Mouse (Mus musculus) testis, postnatal 14 days (tissue): ENCODE results near the gene Olfr450.

Experiments
- DNase-seq: peaks from one replicate; pipeline ENCODE4 v3.0.0; 2021; ENCODE audit warnings: low spot score

Gene Olfr450

GRCm38 (mm10) chr6:42811639-42812038 lies at the start of gene Olfr450:
Gene Olfr450 (plus strand): TSS chr6:42811939.
- DNase-seq, result no peak

DNA sequence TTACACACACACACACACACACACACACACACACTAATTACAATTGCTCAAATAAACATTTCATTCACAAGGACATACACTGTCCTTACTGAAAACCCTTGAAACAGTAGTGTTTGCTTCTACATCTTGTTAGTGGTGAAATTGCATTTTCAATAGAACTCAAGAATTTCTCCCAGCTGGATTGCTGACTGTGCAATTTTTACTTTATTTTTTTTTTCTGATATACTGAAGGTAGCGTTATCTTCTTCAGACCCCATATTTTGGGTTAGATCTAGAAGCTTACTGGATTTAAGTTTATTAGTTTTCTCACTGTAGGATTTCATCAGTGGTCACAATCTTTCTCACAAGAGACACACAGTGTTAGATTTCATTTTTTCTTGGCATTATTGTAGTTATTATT lies 34.7 kb upstream of the Olfr450 start:
- DNase-seq, result no peak

DNA sequence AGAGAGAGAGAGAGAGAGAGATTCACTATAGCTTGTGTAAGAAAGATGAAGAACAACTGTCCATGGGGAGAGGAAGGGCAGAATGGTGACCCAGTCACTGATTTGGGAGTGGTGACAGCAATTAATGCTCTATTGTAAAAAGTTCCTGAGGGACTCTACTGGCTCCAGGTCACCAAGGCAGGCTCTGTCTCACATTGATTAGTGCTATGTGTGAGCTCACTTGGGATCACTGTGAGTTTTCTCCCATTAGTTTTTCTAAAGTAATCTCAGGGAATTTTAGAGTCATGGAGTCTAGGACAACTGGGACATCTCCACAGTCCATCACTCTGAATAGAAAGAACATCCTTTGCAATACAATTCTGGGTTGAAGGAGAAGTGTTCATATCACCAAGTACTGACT lies 26.9 kb upstream of the Olfr450 start, which contains the start of gene Olfr452:
Gene Olfr452 (plus strand): TSS at position 301 of the 400 bp plus-strand sequence.
- no peak for DNase-seq

- no peak for DNase-seq
Observed at GRCm38 (mm10) chr6:42790247-42790948, 21.3 kb upstream of the Olfr450 start.

GRCm38 (mm10) chr6:42790949-42791556 lies 20.7 kb upstream of the Olfr450 start:
- no peak for DNase-seq

DNA sequence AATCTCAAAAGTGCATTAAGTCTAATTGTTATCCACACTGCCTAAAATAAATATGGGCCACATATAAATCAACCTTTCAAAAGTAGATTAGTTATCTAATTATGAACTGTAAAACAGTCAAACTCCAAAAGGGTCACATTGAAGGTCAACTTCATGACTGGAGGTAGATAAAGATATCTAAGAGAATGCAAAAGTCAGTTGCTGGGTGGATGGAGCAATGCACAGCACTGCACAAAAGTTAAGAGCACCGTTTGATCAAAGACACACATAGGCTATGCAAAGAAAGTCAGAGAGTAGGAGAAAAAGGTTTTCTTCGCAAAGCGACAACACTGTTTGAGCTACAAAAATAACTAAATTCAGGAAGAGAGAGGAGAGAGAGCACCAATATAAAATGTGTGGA lies 16.8 kb upstream of the Olfr450 start:
- no peak for DNase-seq

GRCm38 (mm10) chr6:42834084-42834483 lies 22.3 kb downstream of the Olfr450 start, which contains the start of gene Olfr449:
Gene Olfr449 (plus strand): TSS chr6:42834384.
- no peak for DNase-seq

- no peak for DNase-seq
Observed at GRCm38 (mm10) chr6:42860222-42860819, 48.6 kb downstream of the Olfr450 start.
